Mouse (Mus musculus): Measurements from ENCODE around the gene Rnf227. TPM values are rescaled to one million over a fixed set of nuclear protein-coding genes. Genes with fewer than 3 reads are reported as not detected.

Gene Rnf227
- total and polyA plus RNA-seq, 3 experiments = 0.21 to 0.30 TPM; not detected in 1

DNA sequence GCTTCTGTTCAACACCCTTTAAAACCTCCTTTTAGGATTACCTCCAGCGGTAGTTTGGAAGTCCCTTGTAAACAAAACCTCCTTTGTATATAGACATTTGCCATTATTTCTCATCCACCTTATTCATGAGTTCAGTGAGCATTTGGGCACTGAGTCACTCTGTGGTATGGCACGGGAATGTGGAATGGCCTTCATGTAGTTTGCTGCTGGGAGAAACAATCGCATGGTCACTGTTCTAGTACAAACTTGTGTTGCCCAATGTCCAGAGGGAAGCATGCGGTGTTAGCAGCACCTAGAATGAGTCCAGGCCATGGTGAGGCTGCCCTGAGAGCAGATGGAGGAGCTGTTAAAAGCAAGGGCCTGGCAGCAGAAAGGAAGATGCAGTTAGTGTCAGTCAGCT lies 5.5 kb upstream of the Rnf227 start:
- H3K27ac ChIP-seq (ENCODE audit: insufficient read depth, low read depth) = no peak overlapping the region
- in situ Hi-C loops (cut with MboI; ENCODE audit: low pct_ligation_motif_present, low pct_unique_long_range_greater_than_20kb, low sequenced_read_pairs) (loop anchor here (5.0 kb wide), 2 partner anchors 33 to 62 kb away; partner anchors contain the start of gene Chd3), dilution Hi-C loops (cut with MboI; ENCODE audit: extremely low pct_ligation_motif_present, extremely low pct_unique_long_range_greater_than_20kb, low sequenced_read_pairs) (no loop called here)
- no peak overlapping the region for H3K4me2 ChIP-seq (ENCODE audit: insufficient read depth, low read depth, poor library complexity, severe bottlenecking)
- H3K4me3 ChIP-seq (replicated peaks in 1 of 3; ENCODE audit: low read depth in 2 of 3, low read length in 2 of 3, poor library complexity in 1 of 3) = no peak overlapping the region
- H3K4me1 ChIP-seq (ENCODE audit: control insufficient read depth in 1 of 2, insufficient read depth in 2 of 2) = peaks cover 5 to 14% of the 10 kb centered on the region in 2 experiments; a peak in 3 of 4 replicates
- TF ChIP-seq HCFC1 (IDR thresholded peaks at IDR 0.05; ENCODE audit: low read depth, low read length) (no peak), NRF1 (IDR thresholded peaks at IDR 0.05; ENCODE audit: low read depth, low read length) (no peak), MAZ (IDR thresholded peaks at IDR 0.05; ENCODE audit: low read depth, low read length) (no peak), CTCF (conservative IDR thresholded peaks at IDR 0.05 in 1 of 2, IDR thresholded peaks at IDR 0.05 in 1 of 2; ENCODE audit: low read depth in 2 of 2, low read length in 2 of 2) (no peak), CHD2 (IDR thresholded peaks at IDR 0.05; ENCODE audit: low read length) (no peak)
- H3K27me3 ChIP-seq (replicated peaks) = peaks cover 5% of the 10 kb centered on the region
- peaks cover 0 to 4% of the 10 kb centered on the region in 2 experiments for H3K36me3 ChIP-seq (replicated peaks in 1 of 2; ENCODE audit: control insufficient read depth in 1 of 2, insufficient read depth in 1 of 2, low read length in 1 of 2)
- H3K9me3 ChIP-seq (replicated peaks; ENCODE audit: low read length) = peaks cover 5% of the 10 kb centered on the region
- H3K9ac ChIP-seq (ENCODE audit: insufficient read depth, low read depth) = no peak overlapping the region
- H3K79me2 ChIP-seq (replicated peaks; ENCODE audit: control insufficient read depth, extremely low read depth, insufficient read depth, poor library complexity, severe bottlenecking) = no peaks in the 10 kb centered on the region
- no peak for DNase-seq (ENCODE audit: extremely low read depth)

DNA sequence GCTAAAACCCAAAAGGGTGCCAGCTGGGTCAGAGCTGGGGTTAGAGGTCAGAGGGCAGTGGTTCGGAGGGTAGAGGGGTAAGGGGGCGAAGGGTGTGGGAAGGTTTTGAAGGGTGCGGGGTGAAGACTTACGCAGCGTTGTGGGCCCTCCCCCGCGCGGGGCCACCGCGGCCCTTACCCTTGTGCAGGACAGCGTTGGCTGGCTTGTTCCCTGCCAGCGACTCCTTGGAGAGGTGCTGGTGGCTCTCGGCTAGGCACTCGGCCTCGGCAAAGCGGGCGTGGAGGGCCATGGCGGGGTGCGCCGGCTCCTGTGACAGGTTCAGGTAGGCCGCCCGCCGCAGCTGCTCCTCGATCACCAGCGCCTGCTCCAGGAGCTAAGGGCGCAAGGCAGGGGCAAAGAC lies 6.2 kb downstream of the Rnf227 start:
- Histone ChIP-seq H3K27ac (ENCODE audit: insufficient read depth, low read depth) (no peak overlapping the region), H3K9ac (ENCODE audit: insufficient read depth, low read depth) (no peak overlapping the region), H3K4me1 (ENCODE audit: control insufficient read depth in 1 of 2, insufficient read depth in 2 of 2) (peaks cover 0 to 11% of the 10 kb centered on the region in 2 experiments; a peak in 2 of 4 replicates), H3K79me2 (replicated peaks; ENCODE audit: control insufficient read depth, extremely low read depth, insufficient read depth, poor library complexity, severe bottlenecking) (no peaks in the 10 kb centered on the region), H3K4me3 (replicated peaks in 1 of 3; ENCODE audit: low read depth in 2 of 3, low read length in 2 of 3, poor library complexity in 1 of 3) (no peak overlapping the region), H3K4me2 (ENCODE audit: insufficient read depth, low read depth, poor library complexity, severe bottlenecking) (no peak overlapping the region), H3K9me3 (replicated peaks; ENCODE audit: low read length) (no peaks in the 10 kb centered on the region), H3K27me3 (replicated peaks) (no peaks in the 10 kb centered on the region), H3K36me3 (replicated peaks in 1 of 2; ENCODE audit: control insufficient read depth in 1 of 2, insufficient read depth in 1 of 2, low read length in 1 of 2) (peaks cover 53 to 89% of the 10 kb centered on the region in 2 experiments)
- no peak for DNase-seq (ENCODE audit: extremely low read depth)
- in situ Hi-C loops (cut with MboI; ENCODE audit: low pct_ligation_motif_present, low pct_unique_long_range_greater_than_20kb, low sequenced_read_pairs) = no loop called here
- dilution Hi-C loops (cut with MboI; ENCODE audit: extremely low pct_ligation_motif_present, extremely low pct_unique_long_range_greater_than_20kb, low sequenced_read_pairs) = no loop called here
- no peak for TF ChIP-seq JUN (IDR thresholded peaks at IDR 0.05; ENCODE audit: insufficient read depth, low read depth, low read length)
- no peak for TF ChIP-seq BHLHE40 (IDR thresholded peaks at IDR 0.05; ENCODE audit: low read depth, low read length)
- no peak for TF ChIP-seq SMC3 (IDR thresholded peaks at IDR 0.05; ENCODE audit: low read depth, low read length)
- TF ChIP-seq NELFE (IDR thresholded peaks at IDR 0.05; ENCODE audit: low read depth, low read length) = no peak
- TF ChIP-seq USF1 (IDR thresholded peaks at IDR 0.05; ENCODE audit: low read depth, low read length) = no peak
- no peak for TF ChIP-seq NRF1 (IDR thresholded peaks at IDR 0.05; ENCODE audit: low read depth, low read length)

DNA sequence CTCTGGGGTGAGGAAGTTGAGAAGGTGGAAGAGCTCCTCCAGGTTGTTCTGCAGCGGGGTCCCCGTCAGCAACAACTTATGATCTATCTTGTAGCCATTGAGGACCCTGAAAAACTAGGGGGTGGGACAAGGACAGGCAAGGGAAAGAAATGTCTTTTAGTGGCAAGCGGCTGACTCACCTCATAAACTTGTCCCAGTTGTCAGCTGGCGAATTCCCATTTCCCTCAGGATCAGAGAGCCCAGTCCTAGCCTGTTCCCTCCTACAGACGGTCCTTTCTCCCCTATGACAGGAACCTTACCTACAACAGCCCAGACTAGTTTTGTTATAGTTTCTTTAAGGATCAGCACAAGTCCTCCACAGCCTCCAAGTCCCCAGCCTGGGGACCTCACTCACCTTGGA lies 16.3 kb downstream of the Rnf227 start:
- DNase-seq (ENCODE audit: extremely low read depth) = no peak
- Histone ChIP-seq H3K4me2 (ENCODE audit: insufficient read depth, low read depth, poor library complexity, severe bottlenecking) (no peak overlapping the region), H3K27me3 (replicated peaks) (no peaks in the 10 kb centered on the region)

More for the DNA sequence above, 16.3 kb downstream of the Rnf227 start:
- H3K9ac ChIP-seq (ENCODE audit: insufficient read depth, low read depth) = no peak overlapping the region
- H3K36me3 ChIP-seq (replicated peaks in 1 of 2; ENCODE audit: control insufficient read depth in 1 of 2, insufficient read depth in 1 of 2, low read length in 1 of 2) = peaks cover 77 to 98% of the 10 kb centered on the region in 2 experiments
- TF ChIP-seq HCFC1 (IDR thresholded peaks at IDR 0.05; ENCODE audit: low read depth, low read length) (no peak), MEF2A (IDR thresholded peaks at IDR 0.05; ENCODE audit: borderline replicate concordance, low read depth, low read length) (no peak), IRF4 (IDR thresholded peaks at IDR 0.05; ENCODE audit: low read depth, low read length) (no peak), MXI1 (IDR thresholded peaks at IDR 0.05; ENCODE audit: low read depth, low read length) (no peak), USF1 (IDR thresholded peaks at IDR 0.05; ENCODE audit: low read depth, low read length) (no peak), POLR2AphosphoS2 (IDR thresholded peaks at IDR 0.05; ENCODE audit: low read depth, low read length) (no peak), NRF1 (IDR thresholded peaks at IDR 0.05; ENCODE audit: low read depth, low read length) (no peak), ZC3H11A (IDR thresholded peaks at IDR 0.05; ENCODE audit: low read depth, low read length) (no peak), TCF12 (IDR thresholded peaks at IDR 0.05; ENCODE audit: low read depth, low read length) (no peak), ZNF384 (IDR thresholded peaks at IDR 0.05; ENCODE audit: low read depth, low read length) (no peak), RCOR1 (conservative IDR thresholded peaks at IDR 0.05; ENCODE audit: low read depth, low read length) (no peak), RAD21 (IDR thresholded peaks at IDR 0.05; ENCODE audit: low read depth, low read length) (no peak), ZMIZ1 (IDR thresholded peaks at IDR 0.05; ENCODE audit: low read depth, low read length) (no peak), ELF1 (IDR thresholded peaks at IDR 0.05; ENCODE audit: low read depth, low read length) (no peak)
- H3K27ac ChIP-seq (ENCODE audit: insufficient read depth, low read depth) = no peak overlapping the region
- H3K4me3 ChIP-seq (replicated peaks in 1 of 3; ENCODE audit: low read depth in 2 of 3, low read length in 2 of 3, poor library complexity in 1 of 3) = no peak overlapping the region
- H3K79me2 ChIP-seq (replicated peaks; ENCODE audit: control insufficient read depth, extremely low read depth, insufficient read depth, poor library complexity, severe bottlenecking) = no peaks in the 10 kb centered on the region
- no peaks in the 10 kb centered on the region for H3K9me3 ChIP-seq (replicated peaks; ENCODE audit: low read length)
- dilution Hi-C loops (cut with MboI; ENCODE audit: extremely low pct_ligation_motif_present, extremely low pct_unique_long_range_greater_than_20kb, low sequenced_read_pairs) (no loop called here), in situ Hi-C loops (cut with MboI; ENCODE audit: low pct_ligation_motif_present, low pct_unique_long_range_greater_than_20kb, low sequenced_read_pairs) (no loop called here)
- no peaks in the 10 kb centered on the region for H3K4me1 ChIP-seq (ENCODE audit: control insufficient read depth in 1 of 2, insufficient read depth in 2 of 2)

Data from CH12.LX (cell line).